Mouse (Mus musculus) urinary bladder, postnatal 14 days (tissue): ENCODE measurements around the gene Ciao1.
"Not testable (repeated sequence)": the region's sequence is repeated elsewhere in the genome, so short reads cannot be mapped to it uniquely, and the experiment has no call there.

ENCODE experiments used
- DNase-seq: peaks from one replicate; pipeline ENCODE4 v3.0.0; 2021; ENCODE audit warnings: low spot score

Ciao1 gene

GRCm38 (mm10) chr2:127247592-127248333 is at the start of gene Ciao1, which contains the start of gene Tmem127:
TSS of gene Ciao1 (minus strand) at chr2:127247816.
TSS of gene Tmem127 (plus strand) at chr2:127247908.
- DNase-seq: peak; percentile 98

DNA sequence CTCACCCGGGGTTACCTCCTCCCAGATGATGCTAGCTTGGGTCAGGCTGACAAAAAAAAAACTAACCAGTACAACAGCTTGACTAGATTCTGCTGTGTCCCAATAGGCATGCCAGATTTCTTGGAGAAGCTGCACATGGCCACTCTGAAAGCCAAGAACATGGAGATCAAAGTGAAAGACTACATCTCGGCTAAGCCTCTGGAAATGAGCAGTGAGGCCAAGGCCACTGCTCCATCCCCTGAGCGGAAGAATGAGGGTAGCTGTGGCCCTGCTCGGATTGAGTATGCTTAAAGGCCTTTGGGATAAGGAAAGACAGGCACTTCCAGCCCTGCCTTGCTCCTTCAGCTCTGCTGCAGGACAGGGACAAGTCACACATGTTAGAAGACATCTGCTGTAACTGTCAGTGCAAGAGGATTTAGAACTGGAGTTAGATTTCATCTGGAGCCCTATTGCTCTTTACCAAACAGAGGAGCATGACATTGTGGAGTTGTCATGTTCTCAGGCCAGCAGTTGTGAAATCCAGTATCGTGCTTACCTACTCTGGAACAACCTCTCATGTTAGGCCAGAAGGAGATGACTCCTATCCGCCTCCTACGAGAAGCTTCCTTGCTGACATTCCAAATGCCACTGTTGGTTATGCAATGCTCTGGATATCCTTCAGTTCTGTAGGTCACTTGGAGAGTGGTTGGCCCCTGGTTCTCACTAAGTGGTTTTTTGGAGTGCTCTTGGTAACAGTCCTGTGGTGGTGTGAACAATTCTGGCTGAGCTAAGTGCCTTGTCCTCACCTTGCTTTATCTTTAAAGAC is 49.6 kb upstream of the Ciao1 start:
- DNase-seq: no peak

DNA sequence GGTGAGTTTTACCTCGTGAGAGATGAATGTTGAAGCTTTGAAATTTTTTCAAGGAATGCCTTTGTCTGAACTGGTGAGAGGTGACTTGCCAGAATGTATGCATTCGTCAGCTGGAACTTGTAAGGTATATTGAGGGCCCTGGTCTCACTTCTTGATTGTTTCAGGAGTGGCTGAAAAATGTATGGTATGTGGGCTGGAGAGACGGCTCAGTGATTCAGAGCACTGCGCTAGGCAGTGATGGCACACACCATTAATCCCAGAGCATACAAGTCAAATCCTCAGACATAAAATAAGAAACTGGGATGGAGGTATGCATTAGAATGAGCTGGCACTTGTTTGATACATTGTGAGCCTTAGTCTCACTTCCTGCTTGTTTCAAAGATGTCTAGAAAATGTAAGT is 44.6 kb upstream of the Ciao1 start:
- DNase-seq: no peak

DNA sequence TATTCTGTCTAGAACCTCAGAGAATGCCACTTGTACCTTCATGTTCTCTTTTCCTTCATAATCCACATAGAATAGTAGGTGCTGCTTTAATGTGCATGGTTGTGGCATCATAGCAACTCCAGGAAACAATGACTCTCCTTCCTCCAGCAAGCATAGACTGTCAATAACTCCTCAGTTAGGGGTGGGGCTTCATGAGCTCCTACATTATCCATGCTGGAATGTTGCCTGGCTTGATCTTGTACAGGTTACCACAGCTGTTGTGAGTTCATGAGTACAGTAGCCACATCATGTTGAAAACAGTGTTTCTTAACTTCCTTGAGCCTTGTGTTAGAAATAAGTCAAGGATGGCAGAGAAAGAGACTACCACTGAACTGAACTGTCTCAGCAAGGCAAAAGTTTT is 30.5 kb upstream of the Ciao1 start:
- DNase-seq: peak; percentile 16

GRCm38 (mm10) chr2:127275551-127276320 is 28.1 kb upstream of the Ciao1 start:
- no peak for DNase-seq

- DNase-seq: no peak
Observed at GRCm38 (mm10) chr2:127274590-127274989, 27.0 kb upstream of the Ciao1 start.

- DNase-seq: no peak
Observed at GRCm38 (mm10) chr2:127272806-127273205, 25.2 kb upstream of the Ciao1 start.

DNA sequence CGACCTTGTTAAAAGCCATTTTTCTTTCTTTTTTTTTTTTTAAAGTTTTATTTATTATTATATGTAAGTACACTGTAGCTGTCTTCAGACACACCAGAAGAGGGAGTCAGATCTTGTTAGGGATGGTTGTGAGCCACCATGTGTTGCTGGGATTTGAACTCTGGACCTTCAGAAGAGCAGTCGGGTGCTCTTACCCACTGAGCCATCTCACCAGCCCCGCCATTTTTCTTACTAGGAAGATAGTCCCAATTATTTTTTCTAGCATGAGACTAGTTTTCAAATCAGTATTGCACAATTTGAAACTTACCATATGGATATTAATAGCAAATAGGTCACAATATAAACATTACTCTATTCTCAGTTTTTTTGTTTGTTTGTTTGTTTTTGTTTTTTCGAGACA is 24.4 kb upstream of the Ciao1 start:
- not testable (repeated sequence) for DNase-seq

DNA sequence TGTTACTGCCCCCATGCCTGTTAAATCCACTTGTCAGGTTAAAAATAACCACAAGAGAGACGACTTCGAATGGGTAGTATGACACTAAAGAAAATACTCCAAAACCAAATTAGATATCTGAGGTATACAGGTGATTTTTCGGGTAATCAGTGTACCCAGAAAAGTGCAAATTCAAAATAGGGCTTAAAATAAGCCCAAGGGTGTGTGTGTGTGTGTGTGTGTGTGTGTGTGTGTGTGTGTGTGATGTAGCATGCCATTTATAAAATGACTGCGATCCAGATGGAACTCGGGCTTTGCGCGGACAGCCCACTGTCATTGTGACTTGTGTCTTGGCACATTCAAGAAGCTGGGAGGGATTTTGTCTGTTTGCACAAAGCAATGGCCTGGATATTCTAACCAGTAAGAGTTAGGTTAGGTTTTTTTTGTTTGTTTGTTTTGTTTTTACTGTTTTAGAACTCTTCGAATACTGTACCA is 23.5 kb upstream of the Ciao1 start:
- DNase-seq: no peak

- DNase-seq: peak; percentile 87
Observed at GRCm38 (mm10) chr2:127270300-127271041, 22.9 kb upstream of the Ciao1 start.

- peak; percentile 96 for DNase-seq
Observed at GRCm38 (mm10) chr2:127269491-127270299, 22.1 kb upstream of the Ciao1 start, which contains the start of gene Stard7. TSS of gene Stard7 (plus strand) at chr2:127270218.

GRCm38 (mm10) chr2:127267854-127268253 is 20.2 kb upstream of the Ciao1 start:
- DNase-seq: no peak

DNA sequence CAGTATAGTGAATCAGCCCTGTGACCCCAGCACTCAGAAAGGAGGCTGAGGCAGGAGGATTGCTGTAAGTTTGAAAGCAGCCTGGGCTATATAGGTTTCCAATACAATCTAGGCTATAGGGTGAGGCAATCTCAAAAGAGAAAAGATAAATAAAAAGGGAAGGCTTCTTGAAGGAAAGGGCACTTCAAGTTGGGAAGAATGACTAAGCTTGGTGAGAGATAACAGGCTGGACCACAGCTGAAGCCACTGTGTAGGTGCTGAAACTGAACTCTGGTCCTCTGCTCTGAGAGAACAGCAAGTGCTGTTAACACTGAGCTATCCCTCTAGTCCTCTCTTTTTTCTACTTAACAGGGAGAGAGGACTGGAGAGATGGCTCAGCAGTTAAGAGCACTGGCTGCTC is 14.9 kb upstream of the Ciao1 start:
- no peak for DNase-seq

GRCm38 (mm10) chr2:127259340-127259739 is 11.7 kb upstream of the Ciao1 start:
- no peak for DNase-seq

DNA sequence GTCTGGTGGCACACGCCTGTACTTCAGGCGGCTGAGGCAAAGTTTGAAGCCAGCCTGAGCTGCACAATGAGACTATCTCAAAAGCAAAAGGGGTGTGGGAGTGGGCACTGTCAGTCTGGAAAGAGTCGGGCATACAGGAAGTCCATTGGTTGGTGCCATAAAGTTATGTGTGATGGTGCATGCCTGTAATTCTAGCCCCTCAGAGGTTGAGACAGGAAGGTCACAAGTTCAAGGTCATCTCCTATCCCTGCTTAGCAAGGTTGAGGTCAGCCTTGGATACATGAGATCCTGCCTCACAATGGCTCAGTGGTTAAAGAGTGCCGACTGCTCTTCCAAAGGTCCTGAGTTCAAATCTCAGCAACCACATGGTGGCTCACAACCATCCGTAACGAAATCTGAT is 7.7 kb upstream of the Ciao1 start:
- DNase-seq: no peak

DNA sequence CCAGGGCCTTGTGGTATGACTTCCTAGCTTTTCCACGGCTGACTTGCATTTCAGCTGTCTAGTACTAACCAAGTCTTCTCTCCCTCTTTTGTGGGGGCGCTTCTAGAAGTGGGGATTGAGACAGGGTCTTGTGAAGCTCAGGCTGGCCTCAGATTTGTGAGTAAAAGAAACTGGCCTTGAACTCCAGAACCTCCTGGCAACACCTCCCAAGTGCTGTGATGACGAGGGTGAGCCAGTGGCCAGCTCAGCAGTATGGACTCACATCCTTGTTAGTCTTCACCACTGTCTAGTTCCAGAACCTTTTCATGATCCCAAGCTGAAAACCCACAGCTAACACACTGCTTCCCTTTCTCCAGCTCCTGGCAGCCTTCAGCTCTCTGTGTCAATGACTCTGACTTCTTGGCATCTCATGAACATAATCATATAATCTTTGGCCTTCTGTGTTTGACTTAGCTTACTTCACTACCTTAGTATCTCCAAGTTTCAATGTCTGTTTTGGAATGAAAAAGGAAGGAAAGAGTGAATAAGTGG is 7.1 kb upstream of the Ciao1 start:
- DNase-seq: no peak

DNA sequence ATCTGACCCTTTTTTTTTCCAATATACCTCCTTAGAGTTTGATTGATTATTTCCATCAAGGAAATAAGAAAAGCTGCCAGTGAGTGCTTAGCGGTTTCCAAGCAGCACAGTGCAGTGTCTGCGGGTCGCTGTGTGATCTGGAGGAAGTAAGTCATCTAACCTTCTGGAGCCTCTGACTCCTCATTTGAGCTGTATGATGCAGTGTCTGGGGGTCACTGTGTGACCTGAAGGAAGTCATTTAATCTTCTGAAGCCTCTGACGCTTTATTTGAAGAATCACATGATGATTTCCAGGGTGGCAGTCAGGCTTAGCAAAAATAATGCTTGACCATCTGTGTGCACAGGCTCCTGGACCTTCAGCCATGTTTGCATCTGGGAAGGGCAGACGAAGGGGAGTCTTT is 5.2 kb upstream of the Ciao1 start:
- DNase-seq: no peak

DNA sequence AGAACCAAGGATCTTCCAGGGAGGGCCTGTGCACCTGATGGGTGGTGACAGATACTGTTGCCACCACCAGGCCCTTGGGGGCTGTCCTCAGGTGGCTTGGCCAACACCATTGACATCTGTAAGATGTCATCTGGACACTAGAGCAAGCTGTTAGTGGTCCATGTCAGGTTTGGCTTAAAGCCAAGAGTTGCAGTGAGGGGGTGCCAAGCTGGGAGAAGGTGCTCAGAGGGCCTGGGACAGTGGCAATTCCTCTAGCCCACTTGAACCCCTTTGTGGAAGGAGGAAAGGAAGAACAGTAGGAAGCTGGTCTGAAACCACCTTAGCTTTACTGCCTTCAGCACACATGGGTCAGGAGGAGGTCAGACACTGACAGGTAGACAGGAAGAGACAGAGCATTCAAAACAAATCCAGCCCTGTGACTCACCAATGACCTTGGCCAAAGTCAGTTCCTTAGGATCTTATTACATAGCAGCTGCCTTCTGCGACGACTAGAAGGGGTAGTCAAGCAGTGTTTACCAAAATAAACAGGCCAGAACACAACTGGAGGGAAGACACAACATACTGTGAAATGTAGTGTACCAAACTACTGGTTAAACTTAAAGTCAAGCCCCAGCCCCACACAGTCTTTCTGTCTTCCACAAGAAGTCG is 4.4 kb upstream of the Ciao1 start:
- DNase-seq: peak; percentile 8

DNA sequence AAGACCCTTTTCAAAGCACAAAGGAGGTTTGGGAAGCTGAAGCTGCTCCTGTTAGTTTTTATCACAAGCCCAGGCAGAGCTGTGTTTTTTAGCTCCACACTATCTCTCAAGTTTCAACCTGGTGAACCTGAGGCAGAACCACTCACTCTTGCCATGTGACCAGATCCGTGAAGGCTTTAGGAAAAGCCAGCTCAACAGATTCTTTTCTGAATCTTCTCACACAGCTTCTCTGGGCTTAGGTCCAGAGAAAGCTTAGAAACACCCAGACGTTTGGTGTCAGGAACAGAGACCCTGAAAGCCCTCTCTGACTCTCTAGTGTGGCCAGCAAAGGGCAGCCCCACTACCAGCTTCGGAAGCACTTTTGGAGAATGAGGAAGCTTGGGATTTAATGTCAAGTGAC is 3.8 kb upstream of the Ciao1 start:
- no peak for DNase-seq
